Mouse (Mus musculus) heart, postnatal 0 days (tissue): ENCODE data around the gene Hist1h4b.

Experiments used
- CTCF ChIP-seq: IDR thresholded peaks from 2 replicates; pipeline ENCODE4 v1.5.1; 2016; ENCODE audit warnings: antibody characterized with exemption, control low read depth, low read depth
- EP300 ChIP-seq: IDR thresholded peaks from 2 replicates; pipeline ENCODE4 v1.6.1; 2016; ENCODE audit warnings: antibody characterized with exemption, low read depth

DNA sequence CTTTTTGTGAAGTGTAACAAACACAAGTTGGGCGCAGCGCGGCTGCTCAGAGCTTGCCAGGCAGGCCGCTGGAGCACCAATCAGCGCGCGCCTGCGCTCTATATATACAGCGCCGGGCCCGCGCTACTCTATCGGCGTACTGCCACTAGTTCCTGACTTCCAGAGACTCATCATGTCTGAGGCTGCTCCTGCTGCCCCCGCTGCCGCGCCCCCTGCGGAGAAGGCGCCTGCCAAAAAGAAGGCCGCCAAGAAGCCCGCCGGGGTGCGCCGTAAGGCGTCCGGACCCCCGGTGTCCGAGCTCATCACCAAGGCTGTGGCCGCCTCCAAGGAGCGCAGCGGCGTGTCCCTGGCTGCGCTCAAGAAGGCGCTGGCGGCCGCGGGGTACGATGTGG is 18.1 kb upstream of the Hist1h4b start, which contains the start of gene Hist1h1c:
- TF ChIP-seq EP300 (peak; percentile 61), CTCF (no peak)
